Mouse (Mus musculus) liver, adult 2 months (tissue): Measurements from ENCODE around the gene Edn1. TPM values are rescaled to one million over a fixed set of nuclear protein-coding genes. Genes with fewer than 3 reads are reported as not detected.

Experiments used
- DNase-seq: peaks from one replicate; pipeline ENCODE4 v3.0.0-alpha.2; 2011; ENCODE audit warnings: low read depth, low spot score; ENCODE audit errors: extremely low read depth
- H3K27ac ChIP-seq: fragments of 200-500 bp; replicated peaks from 2 replicates; pipeline ENCODE4 v1.5.1; 2012; ENCODE audit warnings: low read depth, mild to moderate bottlenecking, control low read depth, inconsistent platforms, low read length; ENCODE audit not compliant: insufficient read depth
- H3K27me3 ChIP-seq: fragments of 200-500 bp; 2 replicates; pipeline ENCODE4 v1.6.1; 2012; ENCODE audit warnings: mild to moderate bottlenecking, moderate library complexity, low read length, inconsistent platforms; ENCODE audit not compliant: control insufficient read depth, insufficient read depth
- H3K36me3 ChIP-seq: fragments of 200-500 bp; 2 replicates; pipeline ENCODE4 v1.6.1; 2012; ENCODE audit warnings: low read length, inconsistent platforms; ENCODE audit not compliant: control insufficient read depth, insufficient read depth
- H3K4me1 ChIP-seq: fragments of 200-500 bp; 2 replicates; pipeline ENCODE4 v1.6.1; 2011; ENCODE audit warnings: low read length; ENCODE audit not compliant: control insufficient read depth, insufficient read depth
- H3K4me3 ChIP-seq: fragments of 200-500 bp; 2 replicates; pipeline ENCODE4 v1.5.1; 2011; ENCODE audit warnings: low read depth, mild to moderate bottlenecking, control low read depth, low read length, moderate library complexity; ENCODE audit not compliant: insufficient read depth
- H3K79me2 ChIP-seq: fragments of 200-500 bp; 2 replicates; pipeline ENCODE4 v1.6.1; 2012; ENCODE audit warnings: inconsistent platforms, mild to moderate bottlenecking, low read length, moderate library complexity; ENCODE audit not compliant: control insufficient read depth, insufficient read depth
- H3K9ac ChIP-seq: fragments of 200-500 bp; 2 replicates; pipeline ENCODE4 v1.6.1; 2012; ENCODE audit warnings: low read depth, mild to moderate bottlenecking, control low read depth, inconsistent platforms, low read length
- CTCF ChIP-seq: fragments of 200-500 bp; IDR thresholded peaks from 2 replicates; pipeline ENCODE4 v1.5.1; 2011; ENCODE audit warnings: low read depth, low read length, control low read depth
- POLR2A ChIP-seq: fragments of 200-500 bp; IDR thresholded peaks from 2 replicates; pipeline ENCODE4 v1.6.1; 2011; ENCODE audit warnings: low read length, control low read depth; ENCODE audit not compliant: insufficient read depth; ENCODE audit errors: extremely low read depth
- WGBS: fragments of 180-500 bp; shearing (Covaris S2); methylation state at CpG from one replicate; pipeline ENCODE4 v1.1.7; 2018; 5-methylcytosine and 5-hydroxymethylcytosine counted together
- polyA plus RNA-seq: library from polyadenylated mRNA; depleted of rRNA; stranded (reverse); fragments of >200 nt; gene quantifications from 2 replicates; pipeline ENCODE4 v1.2.3, GENCODE M21; 2012; rRNA removed
- total RNA-seq: library from RNA; depleted of rRNA; stranded (reverse); fragments of >200 nt; gene quantifications from 2 replicates; pipeline ENCODE4 v1.2.3, GENCODE M21; 2014; rRNA removed

Edn1 gene
- total and polyA plus RNA-seq, 2 experiments = 0.18 to 0.32 TPM

- H3K36me3 ChIP-seq = no peaks in the 10 kb centered on the region
These were observed 44.2 kb downstream of the Edn1 start for GRCm38 (mm10) chr13:42345439-42345838.

GRCm38 (mm10) chr13:42346414-42346813, 45.1 kb downstream of the Edn1 start:
- Histone ChIP-seq H3K9ac (no peak overlapping the region), H3K4me3 (no peak overlapping the region), H3K27me3 (no peaks in the 10 kb centered on the region), H3K36me3 (no peaks in the 10 kb centered on the region), H3K27ac (no peak overlapping the region), H3K79me2 (no peaks in the 10 kb centered on the region), H3K4me1 (peaks cover 3% of the 10 kb centered on the region)
- no peak for TF ChIP-seq CTCF
- TF ChIP-seq POLR2A = no peak
- 69% methylated on average over 7 of the region's 7 CpGs for WGBS
- no peak for DNase-seq

More at GRCm38 (mm10) chr13:42345439-42345838, 44.2 kb downstream of the Edn1 start:
- Histone ChIP-seq H3K27me3 (no peaks in the 10 kb centered on the region), H3K4me3 (no peak overlapping the region), H3K4me1 (peaks cover 3% of the 10 kb centered on the region), H3K9ac (no peak overlapping the region), H3K79me2 (no peaks in the 10 kb centered on the region), H3K27ac (no peak overlapping the region)
- TF ChIP-seq POLR2A = no peak
- TF ChIP-seq CTCF = no peak
- 88% methylated on average over 7 of the region's 7 CpGs for WGBS
- no peak for DNase-seq

GRCm38 (mm10) chr13:42351675-42352074, 50.4 kb downstream of the Edn1 start:
- Histone ChIP-seq H3K79me2 (no peaks in the 10 kb centered on the region), H3K36me3 (no peaks in the 10 kb centered on the region), H3K27me3 (no peaks in the 10 kb centered on the region), H3K4me1 (no peaks in the 10 kb centered on the region), H3K9ac (no peak overlapping the region), H3K4me3 (no peak overlapping the region), H3K27ac (no peak overlapping the region)
- no peak for DNase-seq
- TF ChIP-seq CTCF = no peak
- TF ChIP-seq POLR2A = no peak
- WGBS = 81% methylated on average over 7 of the region's 7 CpGs

Other genes starting within 250 kb of the Edn1 start
- gene Hivep1, start 249.5 kb upstream of the Edn1 start, total RNA-seq = 3.5 and 5.1 TPM in 2 replicates
- 7.0 and 9.0 TPM in 2 replicates for gene Hivep1, start 249.5 kb upstream of the Edn1 start, polyA plus RNA-seq